Mouse (Mus musculus) forebrain, embryonic 16.5 days (tissue): ENCODE data around the gene Dhx34. TPM values are rescaled to one million over a fixed set of nuclear protein-coding genes. Genes with fewer than 3 reads are reported as not detected.

Source experiments
- ATAC-seq: fragments of 200-750 bp; cut with Nextera tagmentation; 2 replicates; pipeline ENCODE4 v1.8.0; 2017; ENCODE audit warnings: mild to moderate bottlenecking, moderate library complexity
- H3K27ac ChIP-seq: fragments of 300-500 bp; sonication (generic); 2 replicates; pipeline ENCODE4 v1.5.1; 2014; ENCODE audit warnings: low read length, control low read depth
- H3K27me3 ChIP-seq: fragments of 300-500 bp; sonication (generic); replicated peaks from 2 replicates; pipeline ENCODE4 v1.6.1; 2014; ENCODE audit warnings: low read length; ENCODE audit not compliant: control insufficient read depth, insufficient read depth
- H3K36me3 ChIP-seq: fragments of 300-500 bp; sonication (generic); 2 replicates; pipeline ENCODE4 v1.6.1; 2014; ENCODE audit not compliant: control insufficient read depth, insufficient read depth
- H3K4me1 ChIP-seq: fragments of 300-500 bp; sonication (generic); replicated peaks from 2 replicates; pipeline ENCODE4 v1.6.1; 2014; ENCODE audit warnings: low read length; ENCODE audit not compliant: control insufficient read depth, insufficient read depth
- H3K4me2 ChIP-seq: fragments of 300-500 bp; sonication (generic); 2 replicates; pipeline ENCODE4 v1.6.1; 2014; ENCODE audit warnings: mild to moderate bottlenecking, low read length, control low read depth
- H3K4me3 ChIP-seq: fragments of 300-500 bp; sonication (generic); replicated peaks from 2 replicates; pipeline ENCODE4 v1.5.1; 2014; ENCODE audit warnings: mild to moderate bottlenecking, low read length, control low read depth
- H3K9ac ChIP-seq: fragments of 300-500 bp; sonication (generic); replicated peaks from 2 replicates; pipeline ENCODE4 v1.6.1; 2014; ENCODE audit warnings: low read depth, low read length, control low read depth
- H3K9me3 ChIP-seq: fragments of 300-500 bp; sonication (generic); 2 replicates; pipeline ENCODE4 v1.6.1; 2016; ENCODE audit warnings: low read length; ENCODE audit not compliant: control insufficient read depth
- WGBS: fragments of 180-500 bp; shearing (Covaris S2); extraction: QIAGEN DNeasy Blood & Tissue Kit; methylation state at CpG from one replicate; pipeline ENCODE4 v1.1.7; 2014; 5-methylcytosine and 5-hydroxymethylcytosine counted together
- polyA plus RNA-seq: library from polyadenylated mRNA; unstranded; fragments of >200 nt; fragmentation: Nextera tagmentation; extraction: Ambion mirVana; gene quantifications from 2 replicates; pipeline ENCODE4 v1.2.1, GENCODE M21; 2015

The Dhx34 gene
- polyA plus RNA-seq, 1 experiment from 2014 or later = 15.5 TPM

DNA sequence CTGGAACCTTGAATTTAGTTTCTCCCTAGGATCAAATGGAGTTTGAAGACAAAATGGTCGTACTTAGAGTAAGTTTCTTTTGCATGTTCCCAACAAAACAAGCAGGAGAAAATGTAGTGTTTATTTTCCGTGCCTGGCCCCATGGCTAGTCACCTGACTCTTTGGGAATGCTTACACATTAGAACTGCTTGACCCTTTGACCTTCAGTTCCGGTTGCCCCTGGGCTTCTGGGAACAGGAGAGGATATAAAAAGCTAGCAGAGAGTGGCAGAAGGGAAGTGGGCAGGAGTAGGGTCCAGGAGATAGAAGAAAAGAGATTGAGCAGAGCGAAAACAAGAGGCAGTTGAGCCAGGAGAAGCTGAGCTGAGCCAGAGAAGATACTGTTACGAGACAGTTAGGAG lies 8.0 kb upstream of the Dhx34 start:
- 62% methylated on average over 5 of the region's 5 CpGs for WGBS
- no peak overlapping the region for H3K9ac ChIP-seq
- no peak for ATAC-seq

DNA sequence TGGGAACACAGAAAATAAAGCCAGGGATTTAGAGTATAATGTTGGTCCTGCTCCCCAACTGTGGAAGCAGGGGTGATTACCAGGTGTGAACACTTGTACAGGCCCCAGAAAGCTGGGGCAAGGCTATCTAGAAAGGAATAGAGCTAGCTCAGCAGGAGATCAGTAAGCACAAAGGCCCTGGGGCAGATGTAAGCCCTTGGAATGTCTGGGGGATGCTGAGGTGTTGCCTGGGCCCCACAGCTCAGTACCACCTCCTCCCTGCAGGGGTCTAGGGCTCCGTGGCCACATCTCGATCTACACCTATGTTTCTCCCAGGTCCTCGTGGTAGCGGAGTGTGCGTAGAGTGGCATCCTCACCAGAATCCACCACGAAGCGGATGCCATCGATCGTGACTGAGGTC lies 7.9 kb downstream of the Dhx34 start:
- Histone ChIP-seq H3K27me3 (no peaks in the 10 kb centered on the region), H3K4me3 (no peak overlapping the region), H3K4me2 (no peak overlapping the region), H3K9me3 (no peaks in the 10 kb centered on the region), H3K27ac (no peak overlapping the region), H3K36me3 (peaks cover 19% of the 10 kb centered on the region), H3K9ac (no peak overlapping the region), H3K4me1 (no peaks in the 10 kb centered on the region)
- ATAC-seq = no peak
- 88% methylated on average over 9 of the region's 9 CpGs for WGBS

More for the DNA sequence above, 8.0 kb upstream of the Dhx34 start:
- Histone ChIP-seq H3K27ac (no peak overlapping the region), H3K9me3 (0 out of 2 replicates have a peak, but pooled peaks cover 3% of the 10 kb centered on the region), H3K4me3 (no peak overlapping the region), H3K27me3 (no peaks in the 10 kb centered on the region), H3K4me2 (no peak overlapping the region), H3K4me1 (no peaks in the 10 kb centered on the region), H3K36me3 (no peaks in the 10 kb centered on the region)

DNA sequence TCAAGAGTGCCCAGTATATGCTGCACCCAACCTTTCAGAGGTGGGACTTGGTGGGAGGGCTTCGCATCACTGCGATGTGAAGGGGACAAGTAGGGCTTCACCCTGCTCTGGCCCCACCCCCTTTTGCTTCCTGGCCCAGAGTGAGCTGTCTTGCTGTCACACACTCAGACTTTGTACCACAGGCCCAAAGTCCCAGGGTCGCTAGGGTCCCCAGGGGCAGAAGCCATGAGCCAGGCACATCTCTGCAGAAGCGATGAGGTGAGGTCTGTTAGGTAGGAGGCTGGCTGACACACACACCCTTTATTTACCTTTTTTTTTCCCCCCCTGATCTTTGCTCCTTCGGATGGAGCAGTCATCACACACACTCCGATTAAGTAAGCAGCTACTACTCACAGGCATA lies 8.6 kb downstream of the Dhx34 start:
- Histone ChIP-seq H3K36me3 (peaks cover 19% of the 10 kb centered on the region), H3K4me1 (no peaks in the 10 kb centered on the region), H3K4me2 (no peak overlapping the region), H3K9ac (no peak overlapping the region), H3K27ac (no peak overlapping the region), H3K27me3 (no peaks in the 10 kb centered on the region), H3K4me3 (no peak overlapping the region), H3K9me3 (no peaks in the 10 kb centered on the region)
- ATAC-seq = no peak
- WGBS = 90% methylated on average over 6 of the region's 6 CpGs

- Histone ChIP-seq H3K4me1 (no peaks in the 10 kb centered on the region), H3K9ac (no peak overlapping the region), H3K27me3 (no peaks in the 10 kb centered on the region), H3K9me3 (no peaks in the 10 kb centered on the region), H3K4me3 (no peak overlapping the region), H3K4me2 (no peak overlapping the region), H3K27ac (no peak overlapping the region), H3K36me3 (peaks cover 15% of the 10 kb centered on the region)
- WGBS = 76% methylated on average over 12 of the region's 12 CpGs
- no peak for ATAC-seq
Observed at GRCm38 (mm10) chr7:16210862-16211365, 10.9 kb downstream of the Dhx34 start.

DNA sequence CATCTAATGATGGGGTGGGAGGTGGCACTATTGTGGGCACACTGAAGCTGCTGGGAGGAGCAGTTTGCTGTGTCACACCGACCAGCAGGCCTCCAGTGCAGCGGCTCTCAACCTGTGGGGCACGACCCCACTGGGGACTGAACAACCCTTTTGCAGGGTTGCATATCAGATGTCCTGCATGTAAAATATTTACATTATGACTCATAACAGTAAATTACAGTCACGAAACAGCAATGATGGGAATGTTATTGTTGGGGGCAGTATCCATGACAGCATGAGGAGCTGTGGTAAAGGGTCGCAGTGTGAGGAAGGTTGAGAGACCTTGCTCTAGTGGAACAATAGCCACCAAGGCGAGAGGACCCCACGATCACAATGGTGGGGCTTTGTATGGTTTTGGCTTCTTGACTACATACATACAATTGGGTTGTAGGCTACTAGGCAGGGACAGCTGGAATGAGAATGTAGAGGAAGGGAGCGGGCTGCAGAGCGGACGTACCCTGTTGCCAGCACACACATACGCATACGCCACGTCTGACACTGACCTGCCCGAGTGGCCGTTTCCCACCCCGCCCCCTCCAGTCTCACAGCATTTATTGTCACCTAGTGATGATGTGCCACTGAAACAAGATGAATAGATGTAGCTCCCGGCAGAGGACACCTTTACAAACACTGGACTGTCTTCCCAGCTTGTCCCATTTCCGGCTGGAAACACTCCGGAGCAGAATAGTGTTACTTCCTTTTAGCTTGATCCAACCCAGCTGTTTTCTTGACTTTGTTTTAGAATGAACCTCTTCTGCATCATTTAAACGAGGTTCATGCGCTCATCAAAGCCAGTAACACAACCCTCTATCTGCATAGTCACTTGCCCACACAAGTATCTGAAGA lies 12.8 kb downstream of the Dhx34 start:
- Histone ChIP-seq H3K36me3 (peaks cover 11% of the 10 kb centered on the region), H3K4me1 (no peaks in the 10 kb centered on the region), H3K9ac (no peak overlapping the region), H3K27ac (no peak overlapping the region), H3K4me2 (no peak overlapping the region), H3K9me3 (no peaks in the 10 kb centered on the region), H3K4me3 (no peak overlapping the region), H3K27me3 (no peaks in the 10 kb centered on the region)
- no peak for ATAC-seq
- 93% methylated on average over 21 of the region's 21 CpGs for WGBS

- H3K36me3 ChIP-seq = peaks cover 11% of the 10 kb centered on the region
- H3K27ac ChIP-seq = no peak overlapping the region
- H3K27me3 ChIP-seq = no peaks in the 10 kb centered on the region
- ATAC-seq = no peak
- H3K4me2 ChIP-seq = no peak overlapping the region
- H3K9me3 ChIP-seq = no peaks in the 10 kb centered on the region
- 91% methylated on average over 10 of the region's 10 CpGs for WGBS
- no peak overlapping the region for H3K9ac ChIP-seq
- H3K4me3 ChIP-seq = no peak overlapping the region
- no peaks in the 10 kb centered on the region for H3K4me1 ChIP-seq
Observed at GRCm38 (mm10) chr7:16207496-16207895, 14.3 kb downstream of the Dhx34 start.

GRCm38 (mm10) chr7:16207076-16207475 lies 14.8 kb downstream of the Dhx34 start:
- H3K4me2 ChIP-seq = no peak overlapping the region
- peaks cover 11% of the 10 kb centered on the region for H3K36me3 ChIP-seq
- no peak for ATAC-seq
- H3K27me3 ChIP-seq = no peaks in the 10 kb centered on the region
- H3K9me3 ChIP-seq = no peaks in the 10 kb centered on the region
- H3K27ac ChIP-seq = no peak overlapping the region
- no peaks in the 10 kb centered on the region for H3K4me1 ChIP-seq
- H3K4me3 ChIP-seq = no peak overlapping the region
- WGBS = 91% methylated on average over 7 of the region's 7 CpGs
- no peak overlapping the region for H3K9ac ChIP-seq

DNA sequence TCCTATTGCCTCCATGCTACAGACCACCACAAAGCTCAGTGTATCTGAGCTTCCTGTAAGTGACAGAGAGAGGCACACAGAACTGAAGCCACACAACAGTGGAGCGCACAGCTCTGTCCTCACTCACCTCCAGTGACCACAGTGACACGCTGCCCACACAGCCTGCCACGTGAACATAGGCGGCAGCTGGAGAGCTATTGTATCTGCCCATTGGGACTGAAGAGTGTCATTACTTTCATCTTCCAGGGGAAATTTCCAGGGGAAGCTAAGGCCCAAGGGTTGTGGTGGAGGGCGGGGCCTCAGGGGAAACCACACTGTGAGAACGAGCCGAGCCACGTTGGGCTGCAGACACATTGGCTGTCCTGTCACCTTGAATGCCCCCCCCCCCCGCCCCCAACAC lies 17.0 kb downstream of the Dhx34 start:
- H3K27ac ChIP-seq = no peak overlapping the region
- peaks cover 13% of the 10 kb centered on the region for H3K36me3 ChIP-seq
- H3K4me3 ChIP-seq = no peak overlapping the region
- no peak overlapping the region for H3K9ac ChIP-seq
- no peaks in the 10 kb centered on the region for H3K4me1 ChIP-seq
- no peaks in the 10 kb centered on the region for H3K27me3 ChIP-seq
- no peak overlapping the region for H3K4me2 ChIP-seq
- whole genome bisulfite sequencing = 80% methylated on average over 9 of the region's 9 CpGs
- ATAC-seq = no peak
- H3K9me3 ChIP-seq = no peaks in the 10 kb centered on the region

- no peak overlapping the region for H3K4me3 ChIP-seq
- no peaks in the 10 kb centered on the region for H3K27me3 ChIP-seq
- WGBS = 94% methylated on average over 13 of the region's 13 CpGs
- no peak for ATAC-seq
- peaks cover 16% of the 10 kb centered on the region for H3K36me3 ChIP-seq
- H3K4me1 ChIP-seq = no peaks in the 10 kb centered on the region
- no peak overlapping the region for H3K9ac ChIP-seq
- no peak overlapping the region for H3K27ac ChIP-seq
- H3K9me3 ChIP-seq = no peaks in the 10 kb centered on the region
- no peak overlapping the region for H3K4me2 ChIP-seq
Observed at GRCm38 (mm10) chr7:16203505-16203903, 18.3 kb downstream of the Dhx34 start.
